In genomic region chr2:152104711-152105317, GRCm38 (mm10) we compare ENCODE assay signal across 8 mouse cellular contexts. TPM values are rescaled to one million over a fixed set of nuclear protein-coding genes. Genes with fewer than 3 reads are reported as not detected.
A peak's percentile ranks its signal among the peaks of the same experiment; 100 is the strongest.
DNase-seq lines count a peak whose midpoint lies in the region; ATAC-seq and TF ChIP-seq lines count a peak whose summit lies in the region.

No protein-coding gene starts in this region.

- H3K36me3 ChIP-seq in heart, embryonic 10.5 days, result peaks cover 9% of the 10 kb centered on the region; the same call in 1 of the 2 replicates
- H3K36me3 ChIP-seq in MEL (ENCODE audit: control insufficient read depth in 1 of 2, insufficient read depth in 2 of 2, low read length in 2 of 2), result peaks cover 0 to 10% of the 10 kb centered on the region in 2 experiments; a peak in 3 of 4 replicates
- H3K36me3 ChIP-seq in forebrain, embryonic 16.5 days (ENCODE audit: control insufficient read depth, insufficient read depth), result no peaks in the 10 kb centered on the region
- no peaks in the 10 kb centered on the region for H3K36me3 ChIP-seq in neural tube, embryonic 15.5 days

- TF ChIP-seq RAD21 in MEL (IDR thresholded peaks at IDR 0.05; ENCODE audit: low read depth, low read length), result no peak

- TF ChIP-seq POLR2A in MEL (IDR thresholded peaks at IDR 0.05; ENCODE audit: control insufficient read depth in 1 of 2, insufficient read depth in 1 of 2, low read depth in 1 of 2, low read length in 2 of 2, poor library complexity in 1 of 2), result no peak

- peak overlapping the region; percentile 95 for H3K4me2 ChIP-seq in forebrain, embryonic 16.5 days (ENCODE audit: low read length)
- peak overlapping the region; percentile 73 for H3K4me2 ChIP-seq in neural tube, embryonic 15.5 days

- no peaks in the 10 kb centered on the region for H3K9me3 ChIP-seq in heart, embryonic 10.5 days
- H3K9me3 ChIP-seq in MEL (replicated peaks; ENCODE audit: insufficient read depth, low read length), result no peaks in the 10 kb centered on the region
- H3K9me3 ChIP-seq in forebrain, embryonic 16.5 days (ENCODE audit: control insufficient read depth, low read length), result no peaks in the 10 kb centered on the region
- no peaks in the 10 kb centered on the region for H3K9me3 ChIP-seq in neural tube, embryonic 15.5 days (replicated peaks)

- H3K4me1 ChIP-seq in heart, embryonic 10.5 days, result peaks cover 14% of the 10 kb centered on the region; the same call in 1 of the 2 replicates
- peaks cover 2 to 10% of the 10 kb centered on the region in 2 experiments; a peak in 3 of 4 replicates for H3K4me1 ChIP-seq in MEL (ENCODE audit: control insufficient read depth in 1 of 2, insufficient read depth in 2 of 2, low read length in 2 of 2)
- peaks cover 15% of the 10 kb centered on the region for H3K4me1 ChIP-seq in forebrain, embryonic 16.5 days (replicated peaks; ENCODE audit: control insufficient read depth, insufficient read depth, low read length)
- peaks cover 32% of the 10 kb centered on the region for H3K4me1 ChIP-seq in neural tube, embryonic 15.5 days

- peak overlapping the region; percentile 95 for H3K9ac ChIP-seq in MEL (ENCODE audit: control insufficient read depth, low read depth, low read length, poor library complexity, severe bottlenecking)
- H3K9ac ChIP-seq in forebrain, embryonic 16.5 days (replicated peaks; ENCODE audit: low read depth, low read length), result peak overlapping the region; percentile 88
- H3K9ac ChIP-seq in neural tube, embryonic 15.5 days (replicated peaks), result peak overlapping the region; percentile 82

- peaks cover 22% of the 10 kb centered on the region for H3K79me2 ChIP-seq in MEL (ENCODE audit: control insufficient read depth, insufficient read depth, low read length, poor library complexity)

- H3K4me3 ChIP-seq in heart, embryonic 10.5 days, result peak overlapping the region; percentile 74
- H3K4me3 ChIP-seq in MEL (ENCODE audit: control insufficient read depth in 1 of 2, insufficient read depth in 1 of 2, low read depth in 2 of 2, low read length in 2 of 2), result peak overlapping the region; percentile 70
- H3K4me3 ChIP-seq in forebrain, embryonic 16.5 days (replicated peaks; ENCODE audit: low read length), result peak overlapping the region; percentile 65
- H3K4me3 ChIP-seq in neural tube, embryonic 15.5 days (replicated peaks), result peak overlapping the region; percentile 66

- peak; percentile 44 for ATAC-seq in forebrain, embryonic 16.5 days
- ATAC-seq in neural tube, embryonic 15.5 days (ENCODE audit: low FRiP score), result peak; percentile 35

- no peak for DNase-seq in heart, embryonic 10.5 days (ENCODE audit: low spot score)
- DNase-seq in heart, postnatal 4 days, result no peak
- DNase-seq in MEL (ENCODE audit: low read depth, low spot score) (peak; percentile 69), liver (peak; percentile 35)
- DNase-seq in left cerebral cortex, postnatal 14 days (ENCODE audit: low spot score in 2 of 2), result no peak
- no peak for DNase-seq in adrenal gland, postnatal 4 days (ENCODE audit: low spot score in 2 of 2)

- WGBS in heart, embryonic 10.5 days, result 21% methylated on average over 17 of the region's 17 CpGs
- WGBS in forebrain, embryonic 16.5 days, result 17% methylated on average over 17 of the region's 17 CpGs
- WGBS in neural tube, embryonic 15.5 days, result 13% methylated on average over 17 of the region's 17 CpGs

- intact Hi-C loops in left cerebral cortex, postnatal 14 days (cut with DNase I), result no loop called here

- no peak for TF ChIP-seq EP300 in MEL (IDR thresholded peaks at IDR 0.05; ENCODE audit: low read depth in 1 of 2, low read length in 2 of 2)

- no peak for TF ChIP-seq CTCF in MEL (IDR thresholded peaks at IDR 0.05 in 2 of 3, conservative IDR thresholded peaks at IDR 0.05 in 1 of 3; ENCODE audit: control insufficient read depth in 1 of 3, insufficient read depth in 1 of 3, low read depth in 2 of 3, low read length in 3 of 3, poor library complexity in 1 of 3, severe bottlenecking in 1 of 3)

- peak overlapping the region; percentile 96 for H3K27ac ChIP-seq in heart, embryonic 10.5 days
- H3K27ac ChIP-seq in MEL (ENCODE audit: control insufficient read depth, low read depth, low read length), result peak overlapping the region; percentile 67
- H3K27ac ChIP-seq in forebrain, embryonic 16.5 days (ENCODE audit: low read length), result no peak overlapping the region
- peak overlapping the region; percentile 71 for H3K27ac ChIP-seq in neural tube, embryonic 15.5 days (replicated peaks)

- peaks cover 46% of the 10 kb centered on the region for H3K27me3 ChIP-seq in heart, embryonic 10.5 days (ENCODE audit: insufficient read depth, poor library complexity, severe bottlenecking)
- peaks cover 6 to 10% of the 10 kb centered on the region in 2 experiments; a peak in 3 of 4 replicates for H3K27me3 ChIP-seq in MEL (ENCODE audit: control insufficient read depth in 1 of 2, insufficient read depth in 2 of 2, low read length in 2 of 2)
- H3K27me3 ChIP-seq in forebrain, embryonic 16.5 days (replicated peaks; ENCODE audit: control insufficient read depth, insufficient read depth, low read length), result no peaks in the 10 kb centered on the region
- H3K27me3 ChIP-seq in neural tube, embryonic 15.5 days (replicated peaks), result no peaks in the 10 kb centered on the region

TF ChIP-seq in MEL, 35 proteins besides CTCF, POLR2A, EP300 and RAD21:
- TF ChIP-seq ETS1 (IDR thresholded peaks at IDR 0.05; ENCODE audit: low read depth, low read length) (peak; percentile 77), MXI1 (IDR thresholded peaks at IDR 0.05; ENCODE audit: low read depth, low read length) (peak; percentile 12), ZKSCAN1 (IDR thresholded peaks at IDR 0.05; ENCODE audit: low read depth, low read length) (no peak), MYC (IDR thresholded peaks at IDR 0.05; ENCODE audit: low read depth, low read length) (0 out of 2 replicates have a peak, but pooled peaks have one; percentile 41), CHD1 (IDR thresholded peaks at IDR 0.05; ENCODE audit: low read depth, low read length) (no peak; the same call in 1 of the 2 replicates), USF1 (IDR thresholded peaks at IDR 0.05; ENCODE audit: low read depth, low read length) (peak; percentile 83), TBP (IDR thresholded peaks at IDR 0.05; ENCODE audit: low read depth, low read length) (0 out of 2 replicates have a peak, but pooled peaks have one; percentile 6)

RNA-seq across cellular contexts. Expression of gene Srxn1, which starts 0.5 kb away (rescaled TPM):
- 8.1 and 9.1 TPM in 2 replicates for polyA plus RNA-seq in heart, embryonic 10.5 days (2016; fragmentation: Nextera tagmentation; extraction: Ambion mirVana)
- total RNA-seq in heart, postnatal 4 days (2021), result 1 to 10 TPM; 9.0 TPM
- total RNA-seq in MEL (2012; rRNA removed), result 27.4 and 31.3 TPM in 2 replicates
- 10 to 100 TPM in 1 of 2 experiments, not detected in 1; 48.6 TPM for polyA plus RNA-seq in MEL (2012; ENCODE audit: insufficient read depth in 1 of 2, insufficient read length in 2 of 2, low read depth in 1 of 2, low replicate concordance in 2 of 2, missing spikeins in 1 of 2)
- polyA plus RNA-seq in forebrain, embryonic 16.5 days (2015; fragmentation: Nextera tagmentation; extraction: Ambion mirVana), result 11.4 and 13.6 TPM in 2 replicates
- polyA plus RNA-seq in neural tube, embryonic 15.5 days (2015; fragmentation: Nextera tagmentation; extraction: Ambion mirVana), result 25.8 and 27.7 TPM in 2 replicates
- 10 to 100 TPM; 58.4 to 62.4 TPM for total RNA-seq in left cerebral cortex, postnatal 14 days (2021)
- total RNA-seq in adrenal gland, postnatal 4 days (2021), result 10 to 100 TPM; 47.2 to 58.2 TPM

RNA-seq across cellular contexts. Expression of gene Scrt2, which starts 23.5 kb away (rescaled TPM):
- polyA plus RNA-seq in heart, embryonic 10.5 days (2016; fragmentation: Nextera tagmentation; extraction: Ambion mirVana), result not detected in 2 replicates
- total RNA-seq in heart, postnatal 4 days (2021), result not detected
- not detected in 2 replicates for total RNA-seq in MEL (2012; rRNA removed)
- polyA plus RNA-seq in MEL (2012; ENCODE audit: insufficient read depth in 1 of 2, insufficient read length in 2 of 2, low read depth in 1 of 2, low replicate concordance in 2 of 2, missing spikeins in 1 of 2), result not detected
- polyA plus RNA-seq in forebrain, embryonic 16.5 days (2015; fragmentation: Nextera tagmentation; extraction: Ambion mirVana), result 16.9 and 17.2 TPM in 2 replicates
- polyA plus RNA-seq in neural tube, embryonic 15.5 days (2015; fragmentation: Nextera tagmentation; extraction: Ambion mirVana), result 7.5 and 9.2 TPM in 2 replicates
- 1 to 10 TPM; 9.0 to 9.1 TPM for total RNA-seq in left cerebral cortex, postnatal 14 days (2021)
- total RNA-seq in adrenal gland, postnatal 4 days (2021), result under 1 TPM; 0.53 to 0.59 TPM

RNA-seq across cellular contexts. Expression of gene Tcf15, which starts 38.5 kb away (rescaled TPM):
- 1.9 and 7.2 TPM in 2 replicates for polyA plus RNA-seq in heart, embryonic 10.5 days (2016; fragmentation: Nextera tagmentation; extraction: Ambion mirVana)
- total RNA-seq in heart, postnatal 4 days (2021), result 10 to 100 TPM; 29.6 to 38.0 TPM
- not detected in 2 replicates for total RNA-seq in MEL (2012; rRNA removed)
- not detected for polyA plus RNA-seq in MEL (2012; ENCODE audit: insufficient read depth in 1 of 2, insufficient read length in 2 of 2, low read depth in 1 of 2, low replicate concordance in 2 of 2, missing spikeins in 1 of 2)
- 1.3 and 1.5 TPM in 2 replicates for polyA plus RNA-seq in forebrain, embryonic 16.5 days (2015; fragmentation: Nextera tagmentation; extraction: Ambion mirVana)
- polyA plus RNA-seq in neural tube, embryonic 15.5 days (2015; fragmentation: Nextera tagmentation; extraction: Ambion mirVana), result 2.1 and 4.0 TPM in 2 replicates
- total RNA-seq in left cerebral cortex, postnatal 14 days (2021), result 1 to 10 TPM in 1 of 2 experiments, under 1 TPM in 1; 0.75 to 1.2 TPM
- total RNA-seq in adrenal gland, postnatal 4 days (2021), result 1 to 10 TPM; 7.7 to 9.3 TPM

Comparison
In these comparisons a context has a peak if more than half of its experiments do, and no peak if none do; other contexts are left out.
1. DNase-seq: peak in MEL (single experiment) and liver (single experiment); none in heart, embryonic 10.5 days (single experiment), heart, postnatal 4 days (single experiment), left cerebral cortex, postnatal 14 days (0 of 2) and adrenal gland, postnatal 4 days (0 of 2).
2. Peak in every context shown above with its lines, with median percentiles within 50 percentile points of each other: H3K4me3 ChIP-seq and H3K9ac ChIP-seq.